Mouse (Mus musculus) left cerebral cortex, postnatal 36 days (tissue): Measurements from ENCODE around the gene Slpi. TPM values are rescaled to one million over a fixed set of nuclear protein-coding genes. Genes with fewer than 3 reads are reported as not detected.
A peak's percentile ranks its signal among the peaks of the same experiment; 100 is the strongest.
"Not testable (repeated sequence)": the region's sequence is repeated elsewhere in the genome, so short reads cannot be mapped to it uniquely, and the experiment has no call there.

ENCODE experiments used
- DNase-seq, 2 experiments: peaks; one replicate each; pipeline ENCODE4 v3.0.0; 2021 to 2022; ENCODE audit warnings: low spot score in 2 of 2, mixed read lengths in 1 of 2
- intact Hi-C: fragments of 180-260 bp; cut with DNase I; formaldehyde crosslinking; loops from one replicate; pipeline ENCODE4 v1.15.1; 2025
- microRNA-seq: library from miRNA; unstranded; fragments of <30 nt; microRNA quantifications from one replicate; pipeline ENCODE4 v1.2.0, GENCODE M21; 2022
- total RNA-seq, 2 experiments: library from RNA; stranded (reverse); gene quantifications; 2 replicates each; pipeline ENCODE4 v1.2.3; 2021

Gene Slpi
- total RNA-seq, 2 experiments from 2014 or later: 1.0 to 1.5 TPM

DNA sequence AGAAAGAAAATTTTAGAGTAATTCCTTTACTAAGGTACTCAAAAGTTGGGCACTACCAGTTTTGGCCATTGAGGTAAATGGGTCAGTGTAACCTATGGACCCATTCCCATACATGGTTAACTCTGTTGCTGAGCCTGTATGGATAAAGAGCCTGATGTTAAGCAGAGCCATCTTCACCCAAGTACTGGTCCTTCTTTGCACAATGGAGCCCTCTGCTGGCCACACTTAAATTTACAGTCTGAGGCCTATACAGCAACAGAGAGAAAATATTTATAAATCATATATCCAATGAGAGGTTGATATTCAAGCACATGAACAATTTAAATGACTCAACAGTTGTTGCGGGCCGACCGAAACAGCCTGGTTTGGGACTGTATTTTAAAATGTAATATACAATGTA lies 39.9 kb downstream of the Slpi start:
- DNase-seq: no peak
- intact Hi-C loops: loop anchor here (10.0 kb wide), 1 partner anchor 214 kb away; no protein-coding TSS in a partner anchor

DNA sequence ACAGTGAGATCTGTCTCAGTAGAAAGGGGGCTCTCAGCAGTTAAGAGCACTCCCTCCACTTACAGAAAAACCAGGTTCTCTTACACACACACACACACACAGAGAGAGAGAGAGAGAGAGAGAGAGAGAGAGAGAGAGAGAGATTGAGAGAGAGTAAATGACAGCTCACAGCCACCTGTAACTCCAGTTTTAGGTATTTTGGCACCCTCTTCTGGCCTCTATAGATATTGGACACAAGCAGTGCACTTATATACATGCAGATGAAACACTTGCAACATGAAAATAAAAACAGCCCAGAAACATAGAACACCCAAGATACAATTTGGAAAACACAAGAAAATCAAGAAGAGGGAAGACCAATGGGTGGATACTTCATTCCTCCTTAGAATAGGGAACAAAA lies 41.2 kb downstream of the Slpi start:
- intact Hi-C loops: loop anchor here (10.0 kb wide), 1 partner anchor 213 kb away; no protein-coding TSS in a partner anchor
- DNase-seq: not testable (repeated sequence)

DNA sequence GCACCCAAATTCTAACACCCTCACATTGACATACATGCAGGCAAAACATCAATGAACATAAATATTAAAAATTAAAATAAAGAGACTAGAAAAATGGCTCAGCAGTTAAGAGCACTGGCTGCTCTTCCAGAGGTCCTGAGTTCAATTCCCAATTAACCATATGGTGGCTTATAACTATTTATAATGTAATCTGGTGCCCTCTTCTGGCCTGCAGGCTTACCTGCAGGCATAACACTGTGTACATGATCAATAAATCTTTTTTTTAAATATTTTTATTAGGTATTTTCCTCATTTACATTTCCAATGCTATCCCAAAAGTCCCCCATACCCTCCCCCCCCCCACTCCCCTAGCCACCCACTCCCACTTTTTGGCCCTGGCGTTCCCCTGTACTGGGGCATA lies 45.2 kb downstream of the Slpi start:
- intact Hi-C loops: loop anchor here (10.0 kb wide), 1 partner anchor 209 kb away; no protein-coding TSS in a partner anchor

DNA sequence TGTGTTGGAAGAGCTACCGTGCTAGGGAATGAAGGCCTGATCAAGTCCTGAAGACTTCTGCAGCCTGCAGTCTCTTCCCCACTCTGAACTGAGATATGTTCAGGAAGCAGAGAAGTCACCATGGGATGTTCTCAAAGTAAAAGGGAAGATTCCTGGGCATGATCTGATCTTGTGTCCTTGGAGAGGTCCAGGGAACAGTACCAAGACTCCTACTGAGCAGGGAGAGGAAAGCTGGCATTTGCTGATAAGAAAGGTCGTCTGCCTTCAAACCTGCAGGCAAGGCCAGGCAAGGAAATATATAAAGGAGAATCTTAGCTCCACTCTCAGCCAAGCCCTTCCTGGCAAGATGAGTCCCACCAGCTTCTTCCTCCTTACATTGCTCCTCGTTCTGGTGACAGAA lies 56.5 kb downstream of the Slpi start, which contains the start of gene Svs5:
Gene Svs5, plus strand, starts transcription at position 301 of the 400 bp plus-strand sequence.
- DNase-seq, intact Hi-C loops: not testable (repeated sequence)

More for the DNA sequence above, 45.2 kb downstream of the Slpi start:
- not testable (repeated sequence) for DNase-seq

DNA sequence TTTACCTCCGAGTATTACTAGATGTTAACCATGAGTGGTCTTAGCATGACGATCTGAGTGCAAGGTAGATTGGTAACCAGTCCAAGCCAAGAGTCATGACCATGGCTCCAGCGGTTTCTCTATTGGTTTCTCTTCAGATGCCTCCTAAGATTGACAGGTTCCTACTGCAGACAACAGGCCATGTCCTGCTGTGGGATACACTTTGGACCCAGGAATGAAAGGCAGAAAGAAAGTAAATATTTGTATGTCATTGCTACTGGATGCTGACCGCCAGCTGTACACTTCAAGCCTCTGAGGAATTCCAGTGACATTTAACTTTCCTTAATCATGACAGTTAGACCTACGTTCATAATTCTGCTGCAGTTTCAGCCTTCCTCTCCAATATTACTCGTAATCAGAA lies 67.9 kb downstream of the Slpi start:
- no peak for DNase-seq
- intact Hi-C loops: no loop called here

DNA sequence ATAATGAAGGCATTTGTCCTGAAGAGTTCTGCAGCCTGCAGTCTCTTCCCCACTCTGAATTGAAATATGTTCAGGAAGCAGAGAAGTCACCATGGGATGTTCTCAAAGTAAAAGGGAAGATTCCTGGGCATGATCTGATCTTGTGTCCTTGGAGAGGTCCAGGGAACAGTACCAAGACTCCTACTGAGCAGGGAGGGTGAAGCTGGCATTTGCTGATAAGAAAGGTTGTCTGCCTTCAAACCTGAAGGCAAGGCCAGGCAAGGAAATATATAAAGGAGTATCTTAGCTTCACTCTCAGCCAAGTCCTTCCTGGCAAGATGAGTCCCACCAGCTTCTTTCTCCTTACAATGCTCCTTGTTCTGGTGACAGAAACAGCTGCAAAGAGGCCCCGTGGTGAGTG lies 72.4 kb downstream of the Slpi start, which contains the start of gene Svs6:
Gene Svs6, plus strand, starts transcription at position 301 of the 400 bp plus-strand sequence.
- intact Hi-C loops, DNase-seq: not testable (repeated sequence)

DNA sequence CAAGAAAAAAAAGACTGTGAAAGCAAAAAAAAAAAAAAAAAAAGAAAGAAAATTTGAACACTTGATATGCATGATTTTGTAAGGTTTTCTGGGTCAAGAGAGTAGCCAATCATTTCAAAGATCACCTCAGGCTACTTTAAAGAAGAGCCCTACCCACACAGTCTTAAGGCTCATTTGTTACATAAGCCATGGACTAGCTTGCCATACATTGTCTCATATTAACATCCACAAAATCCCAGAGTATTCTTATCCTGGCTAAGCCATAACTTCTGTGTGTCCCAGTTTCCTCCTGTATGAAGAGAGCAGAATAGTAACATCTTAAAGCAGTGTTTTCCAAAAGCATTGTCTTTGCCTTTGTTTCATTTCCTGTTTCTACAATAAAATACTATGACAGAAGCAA lies 73.4 kb downstream of the Slpi start:
- DNase-seq, intact Hi-C loops: not testable (repeated sequence)

DNA sequence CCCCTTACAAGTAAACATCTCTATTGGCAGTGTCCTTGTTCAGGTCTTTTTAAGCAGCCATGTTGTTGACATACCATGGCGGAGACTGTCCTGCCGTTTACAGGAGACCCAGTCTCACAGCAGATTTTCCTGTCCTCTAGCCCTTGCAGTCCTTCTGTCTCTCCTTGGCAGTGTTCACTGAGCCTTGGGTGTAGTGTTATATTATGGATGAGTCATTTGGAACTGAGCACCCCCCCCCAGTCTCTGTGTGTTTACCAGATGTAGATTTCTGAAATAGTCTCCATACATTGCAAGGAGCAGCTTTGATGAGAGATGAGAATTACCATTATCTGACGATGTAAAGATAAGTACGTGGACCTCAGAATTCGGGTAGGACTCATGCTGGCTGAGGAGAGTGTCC lies 76.3 kb downstream of the Slpi start:
- peak in 1 of 2 experiments; percentile 6 for DNase-seq
- intact Hi-C loops: no loop called here

Small RNAs within 50 kb of the gene (microRNA-seq; reads per million reads assigned to microRNA genes)
- not detected for gene Mir7678

Other genes with a start within 250 kb of the Slpi start
- 10 to 100 TPM; 15.7 to 20.3 TPM for gene Kcns1, start 218.0 kb downstream of the Slpi start, total RNA-seq
- not detected for gene Wfdc5, start 206.4 kb downstream of the Slpi start, total RNA-seq
- not detected for gene Wfdc12, start 198.5 kb downstream of the Slpi start, total RNA-seq
- gene Wfdc15a, start 189.0 kb downstream of the Slpi start, total RNA-seq: not detected
- gene Wfdc15b, start 167.4 kb downstream of the Slpi start, total RNA-seq: not detected
- gene Svs2, start 150.6 kb downstream of the Slpi start, total RNA-seq: not detected
- gene Svs3b, start 132.5 kb downstream of the Slpi start, total RNA-seq: not detected
- not detected for gene Svs4, start 110.6 kb downstream of the Slpi start, total RNA-seq
- gene Svs3a, start 99.8 kb downstream of the Slpi start, total RNA-seq: not detected
- not detected for gene Svs6, start 72.3 kb downstream of the Slpi start, total RNA-seq
- gene Svs5, start 56.4 kb downstream of the Slpi start, total RNA-seq: not detected
- gene Rbpjl, start 14.0 kb upstream of the Slpi start, total RNA-seq: under 1 TPM; 0.30 to 0.34 TPM
- 10 to 100 TPM; 11.4 to 13.0 TPM for gene Matn4, start 16.1 kb upstream of the Slpi start, total RNA-seq
- gene Sdc4, start 54.8 kb upstream of the Slpi start, total RNA-seq: 10 to 100 TPM; 98.5 TPM
- gene Sys1, start 67.9 kb upstream of the Slpi start, total RNA-seq: 10 to 100 TPM; 34.7 to 40.4 TPM
- 10 to 100 TPM in 1 of 2 experiments, 1 to 10 TPM in 1; 8.1 to 14.9 TPM for gene Gm20458, start 71.9 kb upstream of the Slpi start, total RNA-seq
- not detected for gene Trp53tg5, start 84.6 kb upstream of the Slpi start, total RNA-seq
- 100 to 1,000 TPM; 112 to 126 TPM for gene Dbndd2, start 97.0 kb upstream of the Slpi start, total RNA-seq
- 10 to 100 TPM; 88.7 to 98.5 TPM for gene Pigt, start 108.4 kb upstream of the Slpi start, total RNA-seq
- not detected for gene Wfdc2, start 173.3 kb upstream of the Slpi start, total RNA-seq
- not detected for gene Spint3, start 184.4 kb upstream of the Slpi start, total RNA-seq
- not detected for gene Wfdc6a, start 196.4 kb upstream of the Slpi start, total RNA-seq
- gene Eppin, start 204.5 kb upstream of the Slpi start, total RNA-seq: not detected
- not detected for gene Wfdc6b, start 224.4 kb upstream of the Slpi start, total RNA-seq
- not detected for gene Wfdc8, start 224.5 kb upstream of the Slpi start, total RNA-seq
- gene Wfdc16, start 249.7 kb upstream of the Slpi start, total RNA-seq: not detected